In the genomic region with DNA sequence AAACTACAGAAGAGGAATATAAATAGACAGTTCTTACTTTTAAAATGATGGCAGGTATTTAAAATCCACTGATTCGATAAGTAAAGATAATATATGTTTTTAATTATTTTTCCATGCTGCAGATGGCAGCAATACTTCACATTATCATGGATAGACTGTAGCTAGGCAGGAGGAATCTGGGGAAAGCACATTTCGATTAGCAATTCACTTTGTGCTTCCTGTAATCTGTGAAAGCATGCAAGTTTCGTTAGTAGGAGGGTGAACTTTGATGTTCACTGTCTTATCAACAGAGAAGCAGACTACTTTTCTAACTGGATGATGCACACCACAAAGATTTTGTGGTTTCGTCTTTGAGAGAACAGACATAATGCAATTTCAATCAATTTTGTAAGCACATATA, we compare ENCODE assay signal across 13 mouse cellular contexts. TPM values are rescaled to one million over a fixed set of nuclear protein-coding genes. Genes with fewer than 3 reads are reported as not detected.
DNase-seq lines count a peak whose midpoint lies in the region; ATAC-seq and TF ChIP-seq lines count a peak whose summit lies in the region.
"Had no signal": no experiment of that assay in that cellular context is flagged by ENCODE, and none has a peak within 500 bp of the region (broad histone marks: within the 10 kb centered on the region; RNA-seq: fewer than 3 reads in every experiment).

No protein-coding gene starts in this region.

- 65% methylated on average over 4 of the region's 4 CpGs for WGBS in forebrain, embryonic 15.5 days
- WGBS in forebrain, embryonic 11.5 days: 85% methylated on average over 4 of the region's 4 CpGs
- 12% methylated on average over 4 of the region's 4 CpGs for WGBS in liver, embryonic 14.5 days (ENCODE audit: insufficient replicate concordance)

- intact Hi-C loops in left cerebral cortex, postnatal 14 days (cut with DNase I): loop anchor here (2.0 to 5.0 kb wide), 2 partner anchors 393 to 660 kb away; no protein-coding TSS in a partner anchor
- intact Hi-C loops in left cerebral cortex, postnatal 36 days (cut with DNase I): loop anchor here (5.0 to 10.0 kb wide), 2 partner anchors 395 to 657 kb away; no protein-coding TSS in a partner anchor

- no peaks in the 10 kb centered on the region for H3K27me3 ChIP-seq in forebrain, embryonic 15.5 days
- H3K27me3 ChIP-seq in forebrain, embryonic 11.5 days (ENCODE audit: control insufficient read depth, insufficient read depth, low read length): no peaks in the 10 kb centered on the region
- H3K27me3 ChIP-seq in G1E (ENCODE audit: insufficient read depth, low read length): no peaks in the 10 kb centered on the region
- no peaks in the 10 kb centered on the region for H3K27me3 ChIP-seq in liver, embryonic 14.5 days (ENCODE audit: control insufficient read depth, insufficient read depth, low read length)

- H3K36me3 ChIP-seq in forebrain, embryonic 15.5 days: no peaks in the 10 kb centered on the region
- H3K36me3 ChIP-seq in forebrain, embryonic 11.5 days (ENCODE audit: control insufficient read depth, insufficient read depth, low read length): no peaks in the 10 kb centered on the region
- no peaks in the 10 kb centered on the region for H3K36me3 ChIP-seq in G1E (replicated peaks)
- H3K36me3 ChIP-seq in liver, embryonic 14.5 days (replicated peaks; ENCODE audit: control insufficient read depth, insufficient read depth, low read depth): no peaks in the 10 kb centered on the region

- H3K27ac ChIP-seq in forebrain, embryonic 15.5 days (replicated peaks): no peak overlapping the region
- H3K27ac ChIP-seq in forebrain, embryonic 11.5 days (ENCODE audit: low read depth, low read length): no peak overlapping the region
- no peak overlapping the region for H3K27ac ChIP-seq in liver, embryonic 14.5 days

- no peak overlapping the region for H3K4me3 ChIP-seq in forebrain, embryonic 15.5 days
- H3K4me3 ChIP-seq in forebrain, embryonic 11.5 days (ENCODE audit: low read depth, low read length): no peak overlapping the region
- H3K4me3 ChIP-seq in G1E (ENCODE audit: low read depth, low read length): no peak overlapping the region
- H3K4me3 ChIP-seq in liver, embryonic 14.5 days (ENCODE audit: insufficient read depth in 1 of 2, low read depth in 2 of 2, low read length in 2 of 2): no peak overlapping the region

- TF ChIP-seq EP300 in liver, embryonic 14.5 days (IDR thresholded peaks at IDR 0.05; ENCODE audit: low read depth): peak; percentile 45

- H3K9me3 ChIP-seq in forebrain, embryonic 15.5 days: no peaks in the 10 kb centered on the region
- H3K9me3 ChIP-seq in forebrain, embryonic 11.5 days (ENCODE audit: control insufficient read depth, low read length): no peaks in the 10 kb centered on the region
- no peaks in the 10 kb centered on the region for H3K9me3 ChIP-seq in G1E (replicated peaks)
- H3K9me3 ChIP-seq in liver, embryonic 14.5 days (ENCODE audit: control insufficient read depth, low read length): no peaks in the 10 kb centered on the region

- 0 out of 2 replicates have a peak, but pooled peaks have one; percentile 46 for ATAC-seq in forebrain, embryonic 15.5 days (replicated peaks)
- ATAC-seq in forebrain, embryonic 11.5 days (replicated peaks; ENCODE audit: low FRiP score): no peak
- ATAC-seq in G1E (ENCODE audit: extremely low read depth, insufficient number of reproducible peaks, low FRiP score, poor library complexity, severe bottlenecking): peak; percentile 83
- ATAC-seq in liver, embryonic 14.5 days (ENCODE audit: insufficient read depth): peak; percentile 65

- H3K4me1 ChIP-seq in forebrain, embryonic 15.5 days: no peaks in the 10 kb centered on the region
- H3K4me1 ChIP-seq in forebrain, embryonic 11.5 days (replicated peaks; ENCODE audit: control insufficient read depth, insufficient read depth, low read length): no peaks in the 10 kb centered on the region
- peaks cover 42% of the 10 kb centered on the region for H3K4me1 ChIP-seq in G1E (ENCODE audit: insufficient read depth, low read depth, low read length)
- no peaks in the 10 kb centered on the region for H3K4me1 ChIP-seq in liver, embryonic 14.5 days (replicated peaks; ENCODE audit: control insufficient read depth in 2 of 2, insufficient read depth in 2 of 2, low read length in 1 of 2)

- TF ChIP-seq CTCF in G1E (IDR thresholded peaks at IDR 0.05; ENCODE audit: low read depth, low read length): no peak
- TF ChIP-seq CTCF in liver, embryonic 14.5 days (IDR thresholded peaks at IDR 0.05; ENCODE audit: low read depth): no peak

- H3K9ac ChIP-seq in forebrain, embryonic 15.5 days (replicated peaks): no peak overlapping the region
- no peak overlapping the region for H3K9ac ChIP-seq in forebrain, embryonic 11.5 days (ENCODE audit: low read length)
- no peak overlapping the region for H3K9ac ChIP-seq in liver, embryonic 14.5 days (replicated peaks)

- DNase-seq in forebrain, embryonic 11.5 days (ENCODE audit: low spot score): no peak
- DNase-seq in left cerebral cortex, postnatal 14 days (ENCODE audit: low spot score in 2 of 2): peak; percentile 15 to 18
- no peak for DNase-seq in left cerebral cortex, postnatal 36 days (ENCODE audit: low spot score in 2 of 2)
- peak; percentile 14 for DNase-seq in G1E (ENCODE audit: low spot score)
- no peak for DNase-seq in liver, embryonic 14.5 days (ENCODE audit: low read depth in 3 of 3, low spot score in 3 of 3)
- DNase-seq in cerebellum, adult 9-10 months: no peak
- DNase-seq in B cell, adult 2 months: no peak
- DNase-seq: cerebellum, adult 11-12 months; gastrocnemius, postnatal 25 days had no signal

- H3K4me2 ChIP-seq in forebrain, embryonic 15.5 days (replicated peaks): no peak overlapping the region
- H3K4me2 ChIP-seq in forebrain, embryonic 11.5 days (ENCODE audit: low read depth, low read length, severe bottlenecking): no peak overlapping the region
- H3K4me2 ChIP-seq in liver, embryonic 14.5 days (ENCODE audit: low read depth): no peak overlapping the region

RNA-seq across cellular contexts. Expression of a gene that starts 24.7 kb away (rescaled TPM):
- polyA plus RNA-seq in forebrain, embryonic 15.5 days (2015; fragmentation: Nextera tagmentation; extraction: Ambion mirVana): 0.24 and 0.26 TPM in 2 replicates
- not detected in 2 replicates for polyA plus RNA-seq in forebrain, embryonic 11.5 days (2014; fragmentation: Nextera tagmentation; extraction: Ambion mirVana)
- total RNA-seq in left cerebral cortex, postnatal 14 days (2021): not detected
- total RNA-seq in left cerebral cortex, postnatal 36 days (2021): not detected
- total RNA-seq in G1E (2014; fragmentation: Nextera tagmentation) (not detected in 2 replicates), G1E (2017) (not detected in 2 replicates)
- polyA plus RNA-seq in G1E (2012): not detected in 2 replicates
- not detected in 2 replicates for polyA plus RNA-seq in liver, embryonic 14.5 days (2012; rRNA removed)
- not detected in 2 replicates for polyA plus RNA-seq in liver, embryonic 14.5 days (2014; fragmentation: Nextera tagmentation; extraction: Ambion mirVana)
- total RNA-seq: gastrocnemius, postnatal 25 days; hematopoietic stem cell, adult 5-6 weeks; layer of hippocampus, adult 8-10 months had no signal
- polyA plus RNA-seq: C2C12 had no signal

RNA-seq across cellular contexts. Expression of a gene that starts 32.1 kb away (rescaled TPM):
- 5.7 and 6.8 TPM in 2 replicates for polyA plus RNA-seq in forebrain, embryonic 15.5 days (2015; fragmentation: Nextera tagmentation; extraction: Ambion mirVana)
- polyA plus RNA-seq in forebrain, embryonic 11.5 days (2014; fragmentation: Nextera tagmentation; extraction: Ambion mirVana): 31.5 and 32.4 TPM in 2 replicates
- 1 to 10 TPM; 1.0 to 1.2 TPM for total RNA-seq in left cerebral cortex, postnatal 14 days (2021)
- under 1 TPM; 0.79 to 0.99 TPM for total RNA-seq in left cerebral cortex, postnatal 36 days (2021)
- 76.7 and 80.3 TPM in 2 replicates for total RNA-seq in G1E (2014; fragmentation: Nextera tagmentation)
- 146 and 180 TPM in 2 replicates for total RNA-seq in G1E (2017)
- 124 and 157 TPM in 2 replicates for polyA plus RNA-seq in G1E (2012)
- 8.1 and 12.3 TPM in 2 replicates for polyA plus RNA-seq in liver, embryonic 14.5 days (2012; rRNA removed)
- 23.0 and 26.2 TPM in 2 replicates for polyA plus RNA-seq in liver, embryonic 14.5 days (2014; fragmentation: Nextera tagmentation; extraction: Ambion mirVana)

RNA-seq across cellular contexts. Expression of a gene that starts 57.9 kb away (rescaled TPM):
- 0.99 and 1.3 TPM in 2 replicates for polyA plus RNA-seq in forebrain, embryonic 15.5 days (2015; fragmentation: Nextera tagmentation; extraction: Ambion mirVana)
- 0.69 and 1.3 TPM in 2 replicates for polyA plus RNA-seq in forebrain, embryonic 11.5 days (2014; fragmentation: Nextera tagmentation; extraction: Ambion mirVana)
- 1 to 10 TPM in 1 of 2 experiments, under 1 TPM in 1; 0.97 to 1.5 TPM for total RNA-seq in left cerebral cortex, postnatal 14 days (2021)
- 1 to 10 TPM; 1.8 to 3.0 TPM for total RNA-seq in left cerebral cortex, postnatal 36 days (2021)
- total RNA-seq in G1E (2014; fragmentation: Nextera tagmentation): 2.5 and 6.2 TPM in 2 replicates
- total RNA-seq in G1E (2017): 2.5 and 2.6 TPM in 2 replicates
- polyA plus RNA-seq in G1E (2012): 0.07 TPM in 1 of 2 replicates, not detected in the other
- polyA plus RNA-seq in liver, embryonic 14.5 days (2012; rRNA removed): 0.12 and 0.16 TPM in 2 replicates
- polyA plus RNA-seq in liver, embryonic 14.5 days (2014; fragmentation: Nextera tagmentation; extraction: Ambion mirVana): 0.40 and 0.46 TPM in 2 replicates

Comparison
In these comparisons a context has a peak if more than half of its experiments do, and no peak if none do; other contexts are left out.
1. DNase-seq: peak in left cerebral cortex, postnatal 14 days (2 of 2) and G1E (single experiment); none in forebrain, embryonic 11.5 days (single experiment), left cerebral cortex, postnatal 36 days (0 of 2), liver, embryonic 14.5 days (0 of 3), cerebellum, adult 9-10 months (single experiment) and B cell, adult 2 months (0 of 2).